Mouse (Mus musculus) layer of hippocampus, adult 9-11 months (tissue): ENCODE measurements around the gene Mrpl53.
A peak's percentile ranks its signal among the peaks of the same experiment; 100 is the strongest.

Experiments used
- DNase-seq: peaks from one replicate; pipeline ENCODE4 v3.0.0; 2022

Mrpl53 gene

GRCm38 (mm10) chr6:83095968-83096367 is 12.9 kb upstream of the Mrpl53 start:
- no peak for DNase-seq

- no peak for DNase-seq
These were observed 10.4 kb upstream of the Mrpl53 start for GRCm38 (mm10) chr6:83098411-83098810.

GRCm38 (mm10) chr6:83101316-83101687 is 7.5 kb upstream of the Mrpl53 start, which contains the start of the genes Ccdc142 and Gm42688:
Gene Ccdc142 (plus strand): TSS chr6:83101601.
Gene Gm42688 (plus strand): TSS chr6:83101617.
- DNase-seq: peak; percentile 93

GRCm38 (mm10) chr6:83101688-83102556 is 6.9 kb upstream of the Mrpl53 start:
- DNase-seq: peak; percentile 62

GRCm38 (mm10) chr6:83103130-83103650 is 5.7 kb upstream of the Mrpl53 start:
- DNase-seq: no peak

- DNase-seq: peak; percentile 81
These were observed 4.7 kb upstream of the Mrpl53 start for GRCm38 (mm10) chr6:83104158-83104557.

GRCm38 (mm10) chr6:83107566-83108400 is 1.1 kb upstream of the Mrpl53 start:
- DNase-seq: peak; percentile 53

GRCm38 (mm10) chr6:83111510-83112136 is 2.8 kb downstream of the Mrpl53 start:
- no peak for DNase-seq

- peak; percentile 91 for DNase-seq
These were observed 6.3 kb downstream of the Mrpl53 start, which contains the start of gene Mogs for GRCm38 (mm10) chr6:83115011-83115671. Gene Mogs (plus strand): TSS chr6:83115496.

- peak; percentile 38 for DNase-seq
These were observed 7.0 kb downstream of the Mrpl53 start for GRCm38 (mm10) chr6:83115682-83116372.

- no peak for DNase-seq
These were observed 7.7 kb downstream of the Mrpl53 start for GRCm38 (mm10) chr6:83116373-83117164.

GRCm38 (mm10) chr6:83117165-83117438 is 8.3 kb downstream of the Mrpl53 start:
- DNase-seq: no peak

GRCm38 (mm10) chr6:83117616-83118015 is 8.8 kb downstream of the Mrpl53 start:
- DNase-seq: no peak

- DNase-seq: no peak
These were observed 9.5 kb downstream of the Mrpl53 start for GRCm38 (mm10) chr6:83118369-83118768.

- no peak for DNase-seq
These were observed 10.2 kb downstream of the Mrpl53 start for GRCm38 (mm10) chr6:83118825-83119733.

GRCm38 (mm10) chr6:83119734-83120051 is 10.9 kb downstream of the Mrpl53 start:
- DNase-seq: no peak

GRCm38 (mm10) chr6:83120930-83121862 is 12.4 kb downstream of the Mrpl53 start, which contains the start of gene Wbp1:
Gene Wbp1 (minus strand): TSS chr6:83121559.
- peak; percentile 99 for DNase-seq

GRCm38 (mm10) chr6:83121863-83122710 is 13.2 kb downstream of the Mrpl53 start:
- no peak for DNase-seq
